Mouse (Mus musculus) mouse trophoblast stem cell (cell line): ENCODE data around the gene Rubcn.

ENCODE experiments used
- in situ Hi-C, 2 experiments: fragments of 300-500 bp; cut with MseI, MboI; formaldehyde crosslinking; loops; 2 replicates in 1 of 2; 3 replicates in 1 of 2; pipeline ENCODE4 v1.15.1; 2025

Rubcn gene

DNA sequence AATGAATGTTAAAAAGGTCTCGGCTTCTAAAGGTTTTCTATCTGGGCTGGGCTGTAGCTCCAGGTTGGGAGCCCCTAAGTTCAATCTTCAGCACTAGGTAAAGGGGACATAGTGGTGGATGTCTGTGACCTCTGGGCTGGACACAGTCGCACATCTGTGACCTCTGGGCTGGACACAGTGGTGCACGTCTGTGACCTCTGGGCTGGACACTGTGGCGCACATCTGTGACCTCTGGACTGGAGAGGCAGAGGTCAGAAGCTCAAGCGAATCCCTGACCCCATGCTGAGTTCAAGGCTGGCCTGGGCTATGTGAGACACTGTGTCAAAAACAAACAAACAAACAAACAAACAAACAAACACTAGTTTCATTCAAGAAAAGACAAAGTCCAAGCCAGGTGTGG lies 7.3 kb downstream of the Rubcn start:
- in situ Hi-C loops, result no loop called here

- in situ Hi-C loops, result no loop called here
Observed at GRCm38 (mm10) chr16:32867919-32868552, 9.5 kb downstream of the Rubcn start.

DNA sequence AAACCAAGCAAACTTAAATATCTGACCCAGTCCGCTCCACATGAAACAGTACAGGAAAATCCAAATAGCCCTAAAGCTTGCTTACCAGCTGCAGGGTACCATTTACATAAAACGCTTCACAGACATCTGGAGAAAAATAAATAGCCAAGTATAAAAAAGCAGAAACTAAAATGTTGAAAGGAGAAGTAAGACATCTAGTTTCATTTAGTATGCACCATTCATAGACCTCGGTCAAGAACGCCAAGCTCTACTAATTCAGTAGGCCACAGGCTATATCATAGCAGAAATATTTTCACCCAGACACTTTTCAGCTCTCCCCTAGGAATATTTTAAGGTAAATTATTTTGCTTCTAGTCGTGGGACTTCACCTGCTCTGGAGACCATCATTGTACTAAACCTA lies 10.9 kb downstream of the Rubcn start:
- in situ Hi-C loops, result no loop called here

GRCm38 (mm10) chr16:32865401-32865800 lies 12.2 kb downstream of the Rubcn start:
- in situ Hi-C loops, result no loop called here

- in situ Hi-C loops, result no loop called here
Observed at GRCm38 (mm10) chr16:32861813-32862385, 15.7 kb downstream of the Rubcn start.

DNA sequence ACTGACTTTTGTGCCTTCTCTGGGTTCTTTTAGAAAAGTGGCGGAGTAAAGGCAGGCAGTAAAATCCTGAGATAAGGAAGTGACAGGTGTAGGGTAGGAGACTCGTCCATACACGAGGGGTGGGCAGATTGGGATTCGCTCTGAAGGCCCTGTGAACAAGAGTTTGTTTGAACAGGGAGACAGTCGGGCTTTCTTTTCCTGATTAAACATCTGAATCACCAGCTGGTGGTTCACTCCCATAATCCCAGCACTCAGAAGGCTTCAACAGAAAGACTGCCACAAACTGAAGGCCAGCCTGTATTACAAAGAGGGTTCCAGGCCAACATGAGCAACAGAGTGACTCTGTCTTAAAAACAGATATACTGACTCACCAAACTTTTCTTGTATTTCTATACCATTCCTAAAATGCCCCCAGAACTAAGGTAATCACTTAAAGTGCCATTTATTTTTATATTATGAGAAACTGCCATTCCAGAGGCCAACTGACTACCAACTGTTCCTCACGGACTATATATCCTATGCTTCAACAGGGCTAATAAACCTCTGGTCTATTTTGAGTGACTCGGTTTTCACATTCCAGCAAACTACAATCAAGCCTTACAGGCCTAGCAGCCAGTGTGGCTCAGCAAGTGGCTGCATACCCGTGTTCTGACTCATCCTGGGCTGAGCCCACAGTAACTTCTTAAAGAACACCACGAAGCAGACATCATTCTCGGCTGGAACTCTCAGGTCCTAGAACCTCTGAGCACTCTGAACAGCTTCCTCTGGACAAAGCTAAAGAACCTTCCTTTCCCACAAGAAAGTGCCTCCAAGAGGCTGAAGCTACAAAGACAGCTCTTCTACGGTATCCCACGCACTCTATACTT lies 18.6 kb downstream of the Rubcn start:
- in situ Hi-C loops, result no loop called here

DNA sequence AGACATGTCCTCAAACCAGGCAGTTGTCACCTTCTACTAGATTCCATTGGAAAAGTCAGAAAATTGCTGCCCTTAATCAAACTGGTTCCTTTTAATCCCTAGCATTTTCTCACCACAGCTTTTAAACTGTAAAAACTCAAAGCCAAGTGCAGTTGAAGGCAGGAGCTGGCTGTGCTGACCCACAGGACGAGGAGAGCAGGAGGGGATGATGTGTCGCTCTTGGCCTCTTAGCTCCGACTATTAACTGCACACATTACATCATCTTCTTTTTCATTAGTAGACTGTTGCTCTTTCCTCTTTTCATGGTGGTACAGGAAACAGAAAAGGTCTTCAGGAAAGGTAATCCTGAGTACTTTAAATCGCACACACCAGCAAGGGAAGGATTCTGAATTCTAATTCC lies 19.2 kb downstream of the Rubcn start:
- in situ Hi-C loops, result no loop called here

- in situ Hi-C loops, result no loop called here
Observed at GRCm38 (mm10) chr16:32856751-32857150, 20.8 kb downstream of the Rubcn start.

DNA sequence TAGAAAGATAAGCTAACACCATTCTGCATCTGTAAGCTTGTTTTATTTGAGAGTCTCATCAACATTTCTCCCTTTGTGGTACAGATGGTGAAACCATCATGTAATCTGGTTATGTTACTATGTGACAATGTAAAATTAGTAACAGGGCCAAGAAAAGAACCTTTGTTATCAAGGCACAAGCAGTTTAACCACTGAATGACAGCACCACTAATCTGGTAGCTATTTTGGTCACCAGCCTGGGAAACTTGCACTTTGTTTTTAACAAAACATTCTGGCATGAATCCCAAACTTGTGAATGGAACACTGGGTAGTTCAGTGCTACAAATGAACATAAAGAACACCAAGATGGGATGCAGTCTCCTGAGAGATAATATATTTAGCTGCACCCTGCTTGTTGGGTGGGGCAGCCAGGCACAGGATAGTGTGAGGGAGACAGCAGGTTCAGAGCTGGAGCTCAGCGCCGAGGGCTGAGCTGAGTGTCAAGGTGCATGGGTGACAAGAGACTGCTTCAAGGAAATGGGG lies 23.5 kb downstream of the Rubcn start:
- in situ Hi-C loops, result no loop called here

- in situ Hi-C loops, result no loop called here
Observed at GRCm38 (mm10) chr16:32853492-32854049, 24.0 kb downstream of the Rubcn start.

GRCm38 (mm10) chr16:32849042-32849830 lies 28.3 kb downstream of the Rubcn start:
- in situ Hi-C loops, result no loop called here

GRCm38 (mm10) chr16:32847103-32847502 lies 30.5 kb downstream of the Rubcn start:
- in situ Hi-C loops, result no loop called here

- in situ Hi-C loops, result no loop called here
Observed at GRCm38 (mm10) chr16:32831501-32831900, 46.1 kb downstream of the Rubcn start.

- in situ Hi-C loops, result no loop called here
Observed at GRCm38 (mm10) chr16:32829104-32829503, 48.5 kb downstream of the Rubcn start.

DNA sequence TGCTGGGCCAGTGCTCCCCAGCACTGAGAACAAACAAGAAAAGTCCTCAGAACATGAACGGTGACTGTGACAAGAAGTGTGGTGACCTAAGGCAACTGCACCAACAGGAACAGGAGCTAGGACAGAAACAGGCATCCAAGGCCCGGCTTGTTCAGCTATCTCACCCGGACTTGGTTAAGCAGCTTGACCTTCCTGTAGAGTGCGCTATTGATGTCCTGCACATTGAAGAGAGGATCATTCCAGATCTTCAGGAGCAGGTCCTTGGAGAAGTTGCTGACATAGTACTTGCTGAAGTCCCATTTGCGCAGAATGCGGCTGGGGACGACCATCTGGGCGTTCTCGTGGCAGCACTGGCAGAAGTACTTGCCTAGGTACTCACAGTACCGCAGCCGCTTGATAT lies 51.0 kb downstream of the Rubcn start:
- in situ Hi-C loops, result no loop called here

DNA sequence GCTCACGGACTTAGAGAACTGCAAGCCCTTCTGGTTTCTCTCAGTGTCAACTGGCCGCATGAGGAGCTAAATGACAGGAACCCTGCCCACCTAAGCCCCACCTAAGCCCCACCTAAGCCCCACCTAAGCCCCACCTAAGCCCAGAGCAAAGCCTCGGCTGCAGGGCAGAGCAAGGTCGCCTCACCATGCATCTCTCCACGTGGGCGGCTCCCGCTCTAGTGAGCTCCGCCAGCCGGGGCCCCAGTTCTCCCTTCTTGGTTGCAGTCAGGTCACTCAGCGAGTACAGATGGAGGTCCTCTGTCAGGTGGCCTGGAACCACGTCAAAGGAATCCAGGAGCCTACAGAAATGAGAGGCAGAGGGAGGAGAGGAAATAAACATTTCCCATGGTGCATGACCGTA lies 52.2 kb downstream of the Rubcn start:
- in situ Hi-C loops, result no loop called here

DNA sequence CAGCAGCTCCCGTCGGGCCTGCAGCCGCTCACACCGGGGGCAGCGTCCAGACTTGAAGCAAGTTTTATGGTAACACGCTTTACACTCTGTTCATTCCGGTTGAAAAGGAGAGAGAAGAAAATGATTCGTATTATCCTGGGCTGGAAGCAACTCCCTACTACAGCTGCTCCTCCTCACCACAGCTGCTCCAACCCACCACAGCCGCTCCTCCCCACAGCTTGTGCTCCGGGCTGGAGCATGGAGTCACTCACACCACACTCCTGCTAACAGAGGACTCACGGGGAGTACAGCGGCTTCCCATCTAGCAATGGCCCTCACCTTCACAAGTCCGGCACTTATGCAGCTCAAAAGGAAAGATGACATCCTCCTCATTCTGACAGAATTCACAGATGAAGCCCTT lies 53.5 kb downstream of the Rubcn start:
- in situ Hi-C loops, result no loop called here

DNA sequence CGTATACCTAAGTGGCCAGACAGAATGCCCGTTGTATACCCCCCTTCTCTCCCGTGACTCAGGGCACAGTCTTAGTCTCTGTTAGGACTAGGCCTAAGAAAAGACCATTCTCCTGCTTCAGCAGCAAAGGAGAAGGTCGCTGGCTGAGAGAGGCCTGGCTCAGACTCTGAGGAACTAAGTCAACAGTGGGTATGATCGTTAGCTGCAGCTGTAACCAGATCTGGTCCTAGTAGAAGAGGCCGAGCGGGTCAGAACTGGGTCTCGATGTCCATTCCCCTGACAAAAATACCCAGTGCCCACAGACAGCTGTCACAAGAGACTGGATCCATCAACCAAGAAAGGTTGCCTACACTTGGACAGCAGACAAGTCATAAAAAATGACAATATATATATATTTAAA lies 54.1 kb downstream of the Rubcn start:
- in situ Hi-C loops, result no loop called here

DNA sequence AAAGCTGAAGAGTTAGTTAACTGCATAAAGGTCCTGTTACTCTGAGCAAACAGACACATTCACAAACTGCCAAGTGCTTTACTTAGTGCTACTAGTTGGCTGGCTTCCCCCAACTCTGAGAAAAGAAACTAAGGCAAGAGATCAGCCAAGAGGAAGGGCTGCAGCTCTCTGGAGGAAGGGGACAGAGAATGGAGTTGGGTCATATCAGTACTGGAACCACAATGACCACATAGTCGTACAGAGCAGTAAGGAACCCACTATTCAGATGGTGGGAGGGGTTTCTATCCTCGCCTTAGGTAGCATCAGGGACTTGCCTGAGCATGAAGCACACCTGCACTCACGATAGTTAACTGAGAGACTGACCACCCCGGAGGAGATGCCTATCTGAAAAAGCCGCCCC lies 54.7 kb downstream of the Rubcn start:
- in situ Hi-C loops, result no loop called here

- in situ Hi-C loops, result no loop called here
Observed at GRCm38 (mm10) chr16:32822450-32822827, 55.1 kb downstream of the Rubcn start.

DNA sequence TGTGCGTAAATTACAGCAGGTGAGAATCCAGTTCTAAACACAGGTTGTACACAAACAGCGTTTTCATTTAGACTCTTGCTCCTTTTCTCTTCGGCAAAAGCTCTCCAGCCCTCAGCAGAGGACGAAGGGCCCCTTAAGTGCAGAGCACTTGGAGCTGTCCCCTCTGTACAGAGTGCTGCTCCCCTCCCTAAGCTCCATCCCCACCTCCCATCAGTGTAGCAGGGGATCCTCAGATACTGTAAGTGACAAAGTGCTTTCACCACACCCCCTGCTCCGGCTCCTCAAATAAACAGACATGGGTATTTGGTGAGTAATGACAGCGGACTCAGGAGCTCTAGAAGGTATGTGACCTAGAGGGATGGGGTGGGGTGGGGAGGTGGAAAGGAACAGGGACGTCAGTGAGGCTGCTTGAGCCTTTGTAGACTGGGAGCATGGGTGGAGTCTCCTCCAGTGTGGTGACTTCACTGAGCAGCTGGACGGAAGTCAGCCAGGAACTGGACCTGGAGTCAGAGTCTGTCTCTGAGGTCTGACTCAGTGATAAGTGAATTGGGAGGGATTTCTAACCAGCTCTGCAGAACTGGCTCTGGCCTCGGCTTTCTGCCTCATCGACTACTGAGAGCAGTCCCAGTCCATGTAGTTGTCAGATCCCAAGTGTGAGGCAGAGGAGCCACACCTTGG lies 55.7 kb downstream of the Rubcn start:
- in situ Hi-C loops, result no loop called here
